Mouse (Mus musculus) midbrain, embryonic 11.5 days (tissue): Measurements from ENCODE around the gene Nmd3. TPM values are rescaled to one million over a fixed set of nuclear protein-coding genes. Genes with fewer than 3 reads are reported as not detected.

Source experiments
- ATAC-seq: fragments of 200-750 bp; cut with Nextera tagmentation; 2 replicates; pipeline ENCODE4 v1.8.0; 2017; ENCODE audit warnings: moderate TSS enrichment, moderate library complexity; ENCODE audit not compliant: low FRiP score
- DNase-seq: peaks from one replicate; pipeline ENCODE4 v3.0.0; 2015; ENCODE audit warnings: low spot score; ENCODE audit errors: missing footprints
- H3K27ac ChIP-seq: fragments of 300-500 bp; sonication (generic); 2 replicates; pipeline ENCODE4 v1.5.1; 2014; ENCODE audit warnings: low read depth, low read length
- H3K27me3 ChIP-seq: fragments of 300-500 bp; sonication (generic); 2 replicates; pipeline ENCODE4 v1.6.1; 2014; ENCODE audit warnings: mild to moderate bottlenecking, low read length, moderate library complexity, mixed read lengths; ENCODE audit not compliant: control insufficient read depth, insufficient read depth
- H3K36me3 ChIP-seq: fragments of 300-500 bp; sonication (generic); 2 replicates; pipeline ENCODE4 v1.6.1; 2014; ENCODE audit warnings: mild to moderate bottlenecking, low read length, moderate library complexity, mixed read lengths; ENCODE audit not compliant: control insufficient read depth, insufficient read depth
- H3K4me1 ChIP-seq: fragments of 300-500 bp; sonication (generic); 2 replicates; pipeline ENCODE4 v1.6.1; 2014; ENCODE audit warnings: low read length; ENCODE audit not compliant: control insufficient read depth, insufficient read depth
- H3K4me2 ChIP-seq: fragments of 300-500 bp; sonication (generic); 2 replicates; pipeline ENCODE4 v1.6.1; 2014; ENCODE audit warnings: mild to moderate bottlenecking, moderate library complexity
- H3K4me3 ChIP-seq: fragments of 300-500 bp; sonication (generic); 2 replicates; pipeline ENCODE4 v1.5.1; 2014; ENCODE audit warnings: low read depth, low read length
- H3K9ac ChIP-seq: fragments of 300-500 bp; sonication (generic); 2 replicates; pipeline ENCODE4 v1.6.1; 2014; ENCODE audit warnings: low read length
- H3K9me3 ChIP-seq: fragments of 300-500 bp; sonication (generic); 2 replicates; pipeline ENCODE4 v1.6.1; 2016; ENCODE audit warnings: low read length; ENCODE audit not compliant: control insufficient read depth
- WGBS: fragments of 180-500 bp; shearing (Covaris S2); extraction: QIAGEN DNeasy Blood & Tissue Kit; methylation state at CpG from one replicate; pipeline ENCODE4 v1.1.7; 2014; 5-methylcytosine and 5-hydroxymethylcytosine counted together
- polyA plus RNA-seq: library from polyadenylated mRNA; unstranded; fragments of >200 nt; fragmentation: Nextera tagmentation; extraction: Ambion mirVana; gene quantifications from 2 replicates; pipeline ENCODE4 v1.2.1, GENCODE M21; 2014

Nmd3 gene
- polyA plus RNA-seq, 1 experiment from 2014 or later: 142 TPM

DNA sequence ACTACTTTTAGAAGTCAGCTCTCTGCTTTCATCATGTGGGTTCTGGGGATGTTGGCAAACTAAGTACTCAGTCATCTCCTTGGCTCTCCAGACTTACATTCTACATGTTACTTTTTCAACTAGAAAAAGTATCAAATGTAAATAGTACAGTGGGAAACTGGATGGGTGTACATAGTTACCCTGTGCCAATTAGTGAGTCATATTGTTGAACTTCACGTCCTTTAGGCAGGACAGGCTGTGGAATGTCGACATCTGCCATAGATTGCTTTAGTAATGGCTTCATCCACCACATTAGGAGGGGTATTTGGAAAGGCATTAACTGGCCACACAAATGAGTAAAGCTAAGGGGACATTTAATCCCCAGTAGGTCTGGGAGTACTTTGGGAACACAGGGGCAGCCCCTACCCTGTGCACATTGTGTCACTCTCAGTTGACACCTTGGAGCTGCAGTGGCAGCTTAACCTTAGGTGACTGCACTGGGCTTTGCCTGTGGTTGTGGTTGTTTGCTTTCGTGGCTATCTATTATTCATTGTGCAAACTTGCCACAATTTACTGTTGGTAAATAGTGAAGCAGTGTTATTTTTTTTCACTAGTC, 71.1 kb downstream of the Nmd3 start:
- no peak overlapping the region for H3K4me2 ChIP-seq
- no peaks in the 10 kb centered on the region for H3K9me3 ChIP-seq
- H3K27ac ChIP-seq: no peak overlapping the region
- ATAC-seq (no peak), DNase-seq (no peak)
- WGBS: 83% methylated on average over 3 of the region's 3 CpGs
- no peak overlapping the region for H3K4me3 ChIP-seq
- H3K4me1 ChIP-seq: no peaks in the 10 kb centered on the region
- H3K36me3 ChIP-seq: no peaks in the 10 kb centered on the region
- no peak overlapping the region for H3K9ac ChIP-seq
- H3K27me3 ChIP-seq: no peaks in the 10 kb centered on the region

DNA sequence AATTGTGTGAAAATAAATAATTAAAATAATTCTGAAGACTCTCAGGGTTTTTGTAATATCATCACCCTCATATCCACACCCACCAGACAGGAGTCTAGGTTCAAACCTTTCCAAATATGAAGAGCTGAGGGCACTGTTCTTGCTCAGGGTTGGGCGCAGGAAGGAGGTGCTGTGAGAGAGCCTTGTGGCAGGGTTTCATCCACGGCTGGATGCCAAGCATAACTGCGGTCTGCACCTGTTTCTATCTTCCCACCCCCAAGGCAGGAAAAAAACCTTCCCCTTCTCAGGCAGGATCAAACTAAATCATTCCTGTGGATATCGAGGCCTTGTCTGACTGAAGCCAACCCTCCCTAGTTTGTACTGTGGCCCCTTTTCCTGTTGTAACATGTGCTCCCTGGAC, 75.7 kb downstream of the Nmd3 start:
- no peaks in the 10 kb centered on the region for H3K9me3 ChIP-seq
- DNase-seq: no peak
- no peak overlapping the region for H3K9ac ChIP-seq
- H3K27ac ChIP-seq: no peak overlapping the region
- WGBS: 91% methylated on average over 4 of the region's 4 CpGs
- H3K36me3 ChIP-seq: no peaks in the 10 kb centered on the region
- no peaks in the 10 kb centered on the region for H3K4me1 ChIP-seq
- no peaks in the 10 kb centered on the region for H3K27me3 ChIP-seq
- ATAC-seq: no peak
- no peak overlapping the region for H3K4me3 ChIP-seq
- no peak overlapping the region for H3K4me2 ChIP-seq

DNA sequence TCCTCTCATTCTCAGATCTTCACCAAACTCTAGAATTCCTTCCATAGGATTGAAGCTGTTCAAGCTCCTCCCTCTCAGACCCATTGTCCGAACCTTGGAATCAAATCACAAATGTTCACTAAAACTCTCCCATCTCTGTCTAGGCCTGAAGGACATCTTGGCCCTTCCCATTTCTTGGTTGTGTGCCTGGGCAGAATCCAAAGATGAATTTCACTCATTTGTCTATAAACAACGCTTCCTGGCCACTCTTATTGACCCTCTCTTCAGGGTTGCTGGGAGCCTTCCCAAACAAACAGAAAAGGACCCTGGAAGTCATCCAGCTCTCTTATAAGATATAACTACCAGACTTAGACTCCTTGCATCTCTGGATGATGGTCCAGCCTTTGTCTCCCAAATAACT, 76.2 kb downstream of the Nmd3 start:
- no peaks in the 10 kb centered on the region for H3K4me1 ChIP-seq
- H3K4me2 ChIP-seq: no peak overlapping the region
- WGBS: 87% methylated on average over 2 of the region's 2 CpGs
- no peak overlapping the region for H3K4me3 ChIP-seq
- no peaks in the 10 kb centered on the region for H3K27me3 ChIP-seq
- no peak overlapping the region for H3K27ac ChIP-seq
- H3K9me3 ChIP-seq: no peaks in the 10 kb centered on the region
- no peak overlapping the region for H3K9ac ChIP-seq
- DNase-seq: no peak
- ATAC-seq: no peak
- no peaks in the 10 kb centered on the region for H3K36me3 ChIP-seq

DNA sequence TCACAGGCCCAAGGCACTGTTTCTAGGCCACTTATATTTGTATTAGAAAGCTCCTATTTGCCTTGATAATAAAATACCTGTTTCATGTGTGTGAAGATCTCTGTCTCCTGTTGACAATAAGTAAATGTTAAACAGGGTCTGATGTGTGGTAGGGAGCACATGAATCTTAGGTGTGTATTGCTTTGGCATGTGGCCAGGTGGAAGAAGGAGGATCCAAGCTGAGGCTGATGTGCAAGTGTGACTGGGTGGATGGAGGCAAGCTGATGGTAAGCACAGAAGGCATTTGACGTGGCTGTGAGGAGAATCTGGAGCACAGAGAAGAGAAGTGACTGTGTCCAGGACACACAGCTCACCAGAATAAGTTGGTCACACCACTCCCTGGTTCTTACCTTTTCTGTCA, 77.3 kb downstream of the Nmd3 start:
- H3K4me3 ChIP-seq: no peak overlapping the region
- H3K36me3 ChIP-seq: no peaks in the 10 kb centered on the region
- DNase-seq: no peak
- no peaks in the 10 kb centered on the region for H3K27me3 ChIP-seq
- WGBS: 83% methylated on average over 1 of the region's 1 CpGs
- no peaks in the 10 kb centered on the region for H3K9me3 ChIP-seq
- no peak overlapping the region for H3K4me2 ChIP-seq
- no peak for ATAC-seq
- H3K27ac ChIP-seq: no peak overlapping the region
- no peaks in the 10 kb centered on the region for H3K4me1 ChIP-seq
- no peak overlapping the region for H3K9ac ChIP-seq

DNA sequence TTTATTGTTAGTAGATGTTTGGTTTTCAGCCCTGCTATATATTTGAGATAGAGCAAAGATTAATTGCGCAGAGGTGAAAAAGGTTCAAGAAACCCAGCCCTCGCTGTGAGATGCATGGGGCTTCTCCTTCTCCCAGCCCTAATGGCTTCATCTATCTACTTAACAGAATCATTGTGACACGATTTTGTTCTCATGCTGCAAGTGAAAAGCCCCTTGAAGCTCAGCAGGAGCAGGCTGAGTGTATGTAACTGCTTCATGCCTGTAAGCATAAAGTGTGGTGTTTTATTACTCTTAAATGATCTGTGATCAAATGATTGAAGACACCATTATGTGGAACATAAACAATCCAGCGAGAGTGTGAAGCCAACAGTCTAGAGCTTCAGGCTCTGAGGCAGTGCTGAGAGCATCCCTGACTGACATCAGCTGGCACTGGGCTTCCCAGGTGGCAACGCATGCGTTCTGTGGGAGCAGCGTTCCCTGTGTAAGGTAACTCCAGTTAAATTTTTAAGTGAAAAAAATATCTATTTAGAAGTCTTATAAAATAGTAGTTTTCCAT, 79.1 kb downstream of the Nmd3 start:
- no peak for ATAC-seq
- Histone ChIP-seq H3K9me3 (no peaks in the 10 kb centered on the region), H3K27ac (no peak overlapping the region), H3K27me3 (no peaks in the 10 kb centered on the region), H3K9ac (no peak overlapping the region), H3K36me3 (no peaks in the 10 kb centered on the region), H3K4me1 (no peaks in the 10 kb centered on the region), H3K4me2 (no peak overlapping the region), H3K4me3 (no peak overlapping the region)
- WGBS: 79% methylated on average over 7 of the region's 7 CpGs
- DNase-seq: no peak

DNA sequence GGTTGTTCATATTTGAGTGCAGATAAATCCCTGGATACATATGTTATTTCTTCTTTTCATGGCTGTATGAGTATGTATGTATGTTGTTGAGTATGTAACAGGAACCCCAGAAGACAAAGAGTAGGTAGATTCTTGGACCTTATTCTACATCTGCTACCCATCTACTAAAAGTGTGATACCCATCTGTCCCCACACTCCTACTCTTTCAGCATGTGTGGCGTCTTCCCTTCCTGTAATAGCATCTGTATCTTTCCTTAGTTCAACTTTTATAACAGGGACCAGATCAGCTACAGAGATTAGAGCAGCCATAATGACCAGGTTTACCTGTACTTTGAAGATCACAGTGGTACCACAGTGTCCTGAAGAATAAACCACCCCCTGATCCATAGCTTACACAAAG, 81.4 kb downstream of the Nmd3 start:
- H3K9ac ChIP-seq: no peak overlapping the region
- no peak for ATAC-seq
- no peak overlapping the region for H3K27ac ChIP-seq
- no peak for DNase-seq
- H3K27me3 ChIP-seq: no peaks in the 10 kb centered on the region
- H3K36me3 ChIP-seq: no peaks in the 10 kb centered on the region
- H3K4me1 ChIP-seq: no peaks in the 10 kb centered on the region
- H3K9me3 ChIP-seq: no peaks in the 10 kb centered on the region
- H3K4me3 ChIP-seq: no peak overlapping the region
- 86% methylated on average over 1 of the region's 1 CpGs for WGBS
- H3K4me2 ChIP-seq: no peak overlapping the region

Other genes starting within 250 kb of the Nmd3 start
- gene B3galnt1, start 123.0 kb upstream of the Nmd3 start, polyA plus RNA-seq: 44.4 and 45.9 TPM in 2 replicates
- gene Sptssb, start 138.0 kb downstream of the Nmd3 start, polyA plus RNA-seq: 0.29 and 0.34 TPM in 2 replicates